Mouse (Mus musculus) myocyte (in vitro differentiated cells): ENCODE measurements around the gene Trpm5. TPM values are rescaled to one million over a fixed set of nuclear protein-coding genes. Genes with fewer than 3 reads are reported as not detected.

Experiments
- H3K27me3 ChIP-seq: one replicate; pipeline ENCODE4 v1.6.1; 2011; ENCODE audit not compliant: control insufficient read depth, insufficient read depth, insufficient read length
- H3K36me3 ChIP-seq: one replicate; pipeline ENCODE4 v1.6.1; 2011; ENCODE audit not compliant: control insufficient read depth, insufficient read depth
- H3K4me2 ChIP-seq: one replicate; pipeline ENCODE4 v1.6.1; 2011; ENCODE audit warnings: low read depth, control low read depth
- H3K4me3 ChIP-seq: one replicate; pipeline ENCODE4 v1.5.1; 2011; ENCODE audit warnings: mild to moderate bottlenecking, control low read depth, moderate library complexity
- H3K79me2 ChIP-seq: one replicate; pipeline ENCODE4 v1.6.1; 2011; ENCODE audit not compliant: control insufficient read depth, insufficient read depth
- H3ac ChIP-seq: one replicate; pipeline ENCODE4 v1.6.1; 2011; ENCODE audit not compliant: control insufficient read depth, insufficient read length
- CEBPB ChIP-seq: IDR thresholded peaks from 2 replicates; pipeline ENCODE4 v1.6.1; 2011; ENCODE audit warnings: mild to moderate bottlenecking, moderate library complexity; ENCODE audit not compliant: poor library complexity, insufficient read depth, severe bottlenecking
- E2F4 ChIP-seq: IDR thresholded peaks from one replicate; pipeline ENCODE4 v1.6.1; 2011; ENCODE audit warnings: mild to moderate bottlenecking, control low read depth, moderate library complexity; ENCODE audit not compliant: insufficient read depth
- MAX ChIP-seq: IDR thresholded peaks from one replicate; pipeline ENCODE4 v1.6.1; 2011; ENCODE audit warnings: low read depth, mild to moderate bottlenecking, control low read depth
- MYOD1 ChIP-seq, 3 experiments: IDR thresholded peaks; one replicate each; pipeline ENCODE4 v1.6.1; 2011; ENCODE audit warnings: control low read depth in 2 of 3, low read depth in 2 of 3, mild to moderate bottlenecking in 2 of 3, moderate library complexity in 1 of 3; ENCODE audit not compliant: insufficient read length in 2 of 3, control insufficient read depth in 1 of 3
- MYOG ChIP-seq, 3 experiments: IDR thresholded peaks; one replicate each; pipeline ENCODE4 v1.6.1; 2011; ENCODE audit warnings: control low read depth in 2 of 3, low read depth in 2 of 3, mild to moderate bottlenecking in 2 of 3; ENCODE audit not compliant: insufficient read length in 2 of 3, control insufficient read depth in 1 of 3, insufficient read depth in 1 of 3
- POLR2A ChIP-seq: IDR thresholded peaks from one replicate; pipeline ENCODE4 v1.6.1; 2011; ENCODE audit warnings: low read depth, mild to moderate bottlenecking, control low read depth, moderate library complexity; ENCODE audit not compliant: insufficient read length
- POLR2AphosphoS2 ChIP-seq: IDR thresholded peaks from one replicate; pipeline ENCODE4 v1.6.1; 2011; ENCODE audit warnings: low read depth, control low read depth; ENCODE audit not compliant: insufficient read length
- REST ChIP-seq: IDR thresholded peaks from one replicate; pipeline ENCODE4 v1.6.1; 2011; ENCODE audit warnings: mild to moderate bottlenecking, control low read depth, moderate library complexity; ENCODE audit not compliant: insufficient read depth, insufficient read length
- SRF ChIP-seq: IDR thresholded peaks from one replicate; pipeline ENCODE4 v1.6.1; 2011; ENCODE audit warnings: low read depth; ENCODE audit not compliant: control insufficient read depth, insufficient read length
- TCF12 ChIP-seq: IDR thresholded peaks from one replicate; pipeline ENCODE4 v1.6.1; 2011; ENCODE audit warnings: mild to moderate bottlenecking, control low read depth; ENCODE audit not compliant: poor library complexity, insufficient read depth, severe bottlenecking
- TCF3 ChIP-seq: IDR thresholded peaks from one replicate; pipeline ENCODE4 v1.6.1; 2011; ENCODE audit warnings: low read depth, control low read depth; ENCODE audit not compliant: insufficient read length
- USF1 ChIP-seq: IDR thresholded peaks from one replicate; pipeline ENCODE4 v1.6.1; 2011; ENCODE audit warnings: low read depth, mild to moderate bottlenecking, control low read depth, moderate library complexity
- polyA plus RNA-seq: library from polyadenylated mRNA; unstranded; fragments of >200 nt; fragmentation: generic; extraction: Trizol; gene quantifications from one replicate; pipeline ENCODE4 v1.2.1, GENCODE M21; 2012; ENCODE audit warnings: missing spikeins

The Trpm5 gene
- polyA plus RNA-seq, 1 experiment, result 6.9 TPM

DNA sequence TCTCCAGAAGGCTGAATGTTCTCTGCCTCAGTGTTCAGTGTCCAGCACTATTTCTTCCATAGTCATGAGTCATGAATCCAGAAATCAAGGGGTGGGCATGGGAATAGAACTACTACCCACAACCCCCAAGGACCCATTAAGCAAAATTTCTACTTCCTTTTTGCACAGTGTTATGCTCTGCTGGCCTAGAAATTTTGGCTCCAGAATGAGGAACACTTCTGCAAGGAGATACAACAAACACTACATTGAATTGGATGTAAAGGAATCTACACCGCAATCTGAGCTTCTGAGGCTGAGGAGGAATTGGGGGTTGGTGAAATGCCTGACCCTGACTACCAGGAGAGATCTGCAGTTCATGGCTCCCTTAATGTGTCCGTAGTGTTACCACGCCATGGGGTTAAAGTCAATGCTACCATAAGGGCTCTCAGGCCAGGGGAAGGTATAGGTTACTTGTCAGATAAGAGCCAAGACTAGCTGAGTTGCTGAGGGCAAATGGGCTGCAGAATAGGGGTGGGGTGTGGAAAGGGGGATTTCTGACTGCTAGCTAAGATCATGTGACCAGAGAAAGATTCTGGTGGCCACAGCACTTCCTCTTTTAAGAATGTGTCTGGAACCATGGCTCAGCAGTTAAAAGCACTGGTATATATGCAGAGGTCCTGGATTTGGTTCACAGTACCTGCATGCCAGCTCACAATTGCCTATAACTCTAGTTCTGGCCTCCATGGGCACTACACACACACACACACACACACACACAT is 56.1 kb downstream of the Trpm5 start:
- TF ChIP-seq E2F4 (no peak), CEBPB (no peak), TCF3 (no peak), TCF12 (no peak)
- no peaks in the 10 kb centered on the region for H3K27me3 ChIP-seq
- H3K4me3 ChIP-seq, result no peak overlapping the region
- no peak overlapping the region for H3K4me2 ChIP-seq
- no peaks in the 10 kb centered on the region for H3K79me2 ChIP-seq
- no peak overlapping the region for H3ac ChIP-seq
- no peaks in the 10 kb centered on the region for H3K36me3 ChIP-seq

DNA sequence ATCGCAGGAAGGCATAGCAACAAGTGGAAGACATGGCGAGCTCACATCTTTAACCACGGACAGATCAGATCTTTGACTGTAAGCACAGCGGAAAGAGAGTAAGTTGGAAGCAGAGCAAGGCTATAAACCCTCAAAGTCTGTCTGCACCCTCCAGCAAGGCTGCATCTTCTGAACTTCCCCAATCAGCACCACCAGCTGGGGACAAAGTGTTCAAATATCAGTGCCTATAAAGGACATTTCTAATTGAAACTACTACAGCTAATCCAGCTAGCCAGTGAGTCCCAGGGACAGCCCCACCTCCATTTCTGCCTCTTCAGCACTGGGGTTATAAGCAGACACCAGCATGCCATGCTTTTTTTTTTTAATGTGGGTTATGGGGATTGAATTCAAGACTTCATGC is 57.1 kb downstream of the Trpm5 start:
- Histone ChIP-seq H3K4me2 (no peak overlapping the region), H3K27me3 (no peaks in the 10 kb centered on the region), H3K4me3 (no peak overlapping the region), H3K36me3 (no peaks in the 10 kb centered on the region), H3ac (no peak overlapping the region), H3K79me2 (no peaks in the 10 kb centered on the region)
- no peak for TF ChIP-seq POLR2AphosphoS2
- TF ChIP-seq E2F4, result no peak
- no peak for TF ChIP-seq POLR2A
- TF ChIP-seq MYOG (IDR thresholded peaks at IDR 0.05; ENCODE audit: control insufficient read depth in 1 of 3, insufficient read depth in 1 of 3, insufficient read length in 2 of 3, low read depth in 2 of 3), result no peak
- no peak for TF ChIP-seq TCF3
- no peak for TF ChIP-seq SRF
- TF ChIP-seq MYOD1 (IDR thresholded peaks at IDR 0.05; ENCODE audit: control insufficient read depth in 1 of 3, insufficient read length in 2 of 3, low read depth in 2 of 3), result no peak

DNA sequence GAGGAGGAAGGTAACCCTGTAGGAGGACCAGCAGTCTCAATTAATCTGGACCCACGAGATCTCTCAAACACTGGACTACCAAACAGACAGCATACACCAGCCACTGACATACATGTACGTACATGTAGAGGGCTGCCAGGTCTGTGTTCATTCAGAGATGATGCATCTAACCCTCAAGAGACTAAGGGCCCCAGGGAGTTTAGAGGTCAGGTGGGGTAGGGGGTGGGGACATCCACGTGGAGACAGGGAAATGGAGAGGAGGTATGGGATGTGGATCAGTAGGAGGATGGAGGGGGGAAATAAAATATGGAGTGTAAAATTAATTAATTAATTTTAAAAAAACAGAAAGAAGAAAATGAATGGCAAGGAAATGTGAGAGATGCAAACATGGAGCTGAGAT is 57.7 kb downstream of the Trpm5 start:
- Histone ChIP-seq H3K4me2 (no peak overlapping the region), H3K4me3 (no peak overlapping the region), H3ac (no peak overlapping the region), H3K27me3 (no peaks in the 10 kb centered on the region), H3K36me3 (no peaks in the 10 kb centered on the region), H3K79me2 (no peaks in the 10 kb centered on the region)
- no peak for TF ChIP-seq TCF3

DNA sequence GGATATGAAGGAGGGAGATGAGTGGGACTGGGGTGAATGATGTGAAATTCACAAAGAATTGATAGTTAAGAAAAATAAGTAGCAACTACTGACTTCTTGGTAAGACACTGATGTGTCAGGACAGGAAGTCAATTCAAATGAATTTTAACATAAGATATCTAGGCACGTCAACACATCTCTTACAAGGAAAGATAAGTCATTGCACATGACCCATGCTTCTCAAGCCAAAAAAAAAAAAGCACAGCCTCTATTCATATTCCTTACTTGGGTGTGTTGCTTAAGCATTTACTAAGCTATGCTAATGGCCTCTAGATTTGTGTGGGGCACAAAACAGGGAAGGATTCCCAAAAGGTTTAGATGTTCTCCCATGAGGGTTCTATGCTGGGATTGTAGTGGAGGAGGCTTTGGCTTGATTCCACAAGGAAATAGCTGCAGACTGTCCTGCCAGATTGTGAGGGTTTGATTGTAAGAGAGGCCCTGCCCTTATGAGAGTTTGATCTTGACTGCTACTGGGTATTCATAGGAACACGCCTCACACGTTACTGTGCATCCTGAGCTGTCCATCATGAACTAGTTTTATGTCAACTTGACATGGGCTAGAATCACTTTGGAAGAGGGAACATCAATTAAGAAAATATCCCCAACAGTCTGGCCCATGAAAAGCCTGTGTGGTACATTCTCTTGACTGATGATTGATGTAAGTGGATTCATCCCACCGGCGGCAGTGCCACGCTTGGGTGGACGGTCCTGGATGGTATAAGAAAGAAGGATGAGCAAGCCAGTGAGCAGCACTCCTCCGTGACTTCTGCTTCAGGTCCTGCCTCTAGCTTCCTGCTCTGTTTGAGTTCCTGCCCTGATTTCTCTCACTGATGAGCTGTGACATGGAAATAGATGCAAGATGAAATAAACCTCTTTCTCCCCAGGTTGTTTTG is 59.7 kb downstream of the Trpm5 start:
- Histone ChIP-seq H3K79me2 (no peaks in the 10 kb centered on the region), H3K27me3 (no peaks in the 10 kb centered on the region), H3K4me2 (no peak overlapping the region), H3K4me3 (no peak overlapping the region), H3K36me3 (no peaks in the 10 kb centered on the region), H3ac (no peak overlapping the region)
- TF ChIP-seq TCF3 (no peak), SRF (no peak), MAX (no peak), USF1 (no peak), POLR2A (no peak), POLR2AphosphoS2 (no peak), TCF12 (no peak), E2F4 (no peak), CEBPB (no peak), MYOD1 (IDR thresholded peaks at IDR 0.05; ENCODE audit: control insufficient read depth in 1 of 3, insufficient read length in 2 of 3, low read depth in 2 of 3) (no peak), MYOG (IDR thresholded peaks at IDR 0.05; ENCODE audit: control insufficient read depth in 1 of 3, insufficient read depth in 1 of 3, insufficient read length in 2 of 3, low read depth in 2 of 3) (no peak), REST (no peak)

DNA sequence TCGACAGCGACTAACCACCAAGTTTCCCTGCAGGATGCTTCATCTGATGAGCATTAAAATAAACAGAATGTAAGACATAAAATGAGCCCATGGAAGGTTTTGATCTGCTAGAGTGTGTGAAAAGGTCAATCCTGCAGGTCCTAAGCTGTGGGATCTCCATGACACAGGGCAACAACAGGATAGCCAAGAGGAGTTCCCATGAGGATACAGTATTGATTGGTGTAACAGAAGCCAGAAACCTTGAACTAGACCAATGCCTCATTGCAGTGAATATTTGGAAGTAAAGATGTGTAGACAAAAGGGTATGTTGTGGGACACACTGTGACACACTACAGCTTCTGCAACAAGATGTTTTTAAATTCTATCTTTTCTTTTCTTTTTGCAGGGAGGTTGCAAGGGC is 60.3 kb downstream of the Trpm5 start:
- Histone ChIP-seq H3K4me3 (no peak overlapping the region), H3ac (no peak overlapping the region), H3K27me3 (no peaks in the 10 kb centered on the region), H3K4me2 (no peak overlapping the region), H3K36me3 (no peaks in the 10 kb centered on the region), H3K79me2 (no peaks in the 10 kb centered on the region)
- no peak for TF ChIP-seq SRF
- no peak for TF ChIP-seq MAX
- no peak for TF ChIP-seq TCF12
- TF ChIP-seq E2F4, result no peak
- TF ChIP-seq MYOD1 (IDR thresholded peaks at IDR 0.05; ENCODE audit: control insufficient read depth in 1 of 3, insufficient read length in 2 of 3, low read depth in 2 of 3), result no peak
- no peak for TF ChIP-seq POLR2A
- TF ChIP-seq TCF3, result no peak
- no peak for TF ChIP-seq REST
